In the genomic region with DNA sequence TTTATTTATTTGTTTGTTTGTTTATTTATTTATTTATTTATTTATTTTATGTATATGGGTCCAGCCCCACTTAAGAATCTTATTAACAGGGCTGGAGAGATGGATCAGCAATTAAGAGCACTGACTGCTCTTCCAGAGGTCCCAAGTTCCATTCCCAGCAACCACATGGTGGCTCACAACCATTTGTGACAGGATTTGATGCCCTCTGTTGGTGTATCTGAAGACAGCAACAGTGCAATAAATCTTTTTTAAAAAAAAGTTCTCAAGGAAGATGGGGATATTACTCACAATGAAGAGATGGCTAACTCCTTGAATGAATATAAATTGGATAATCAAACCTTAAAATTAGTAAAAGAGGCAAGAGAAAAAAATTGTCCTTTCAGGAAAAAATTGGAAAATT, we compare ENCODE assay signal across 19 mouse cellular contexts. TPM values are rescaled to one million over a fixed set of nuclear protein-coding genes. Genes with fewer than 3 reads are reported as not detected.
"Had no signal": no experiment of that assay in that cellular context is flagged by ENCODE, and none has a peak within 500 bp of the region (broad histone marks: within the 10 kb centered on the region; RNA-seq: fewer than 3 reads in every experiment).

No protein-coding gene starts in this region.

- H3K4me3 ChIP-seq: megakaryocyte, embryonic 14.5 days; midbrain, embryonic 13.5 days; midbrain, embryonic 15.5 days; neural tube, embryonic 12.5 days; stomach, embryonic 15.5 days had no signal

- H3K4me1 ChIP-seq: midbrain, embryonic 13.5 days; midbrain, embryonic 15.5 days; neural tube, embryonic 12.5 days; stomach, embryonic 15.5 days had no signal

- DNase-seq: liver, postnatal 0 days; lung, adult 2 months; lung, postnatal 14 days; lung, postnatal 36 days; right cerebral cortex, postnatal 14 days; thymus, adult 2 months; thymus, postnatal 25 days; thymus, postnatal 4 days had no signal

- H3K36me3 ChIP-seq: midbrain, embryonic 13.5 days; midbrain, embryonic 15.5 days; neural tube, embryonic 12.5 days; stomach, embryonic 15.5 days had no signal

- H3K27me3 ChIP-seq: megakaryocyte, embryonic 14.5 days; midbrain, embryonic 13.5 days; midbrain, embryonic 15.5 days; neural tube, embryonic 12.5 days; stomach, embryonic 15.5 days had no signal

- H3K4me2 ChIP-seq: midbrain, embryonic 11.5 days; midbrain, embryonic 13.5 days; midbrain, embryonic 15.5 days; neural tube, embryonic 12.5 days; stomach, embryonic 15.5 days had no signal

- H3K9ac ChIP-seq: liver, postnatal 0 days; midbrain, embryonic 13.5 days; midbrain, embryonic 15.5 days; neural tube, embryonic 12.5 days; stomach, embryonic 15.5 days had no signal

- H3K27ac ChIP-seq: macrophage; midbrain, embryonic 13.5 days; midbrain, embryonic 15.5 days; neural tube, embryonic 12.5 days; stomach, embryonic 15.5 days; stomach, postnatal 0 days had no signal

- ATAC-seq: liver, postnatal 0 days; midbrain, embryonic 13.5 days; midbrain, embryonic 15.5 days had no signal

- H3K9me3 ChIP-seq: megakaryocyte, embryonic 14.5 days; midbrain, embryonic 13.5 days; midbrain, embryonic 15.5 days; neural tube, embryonic 12.5 days; stomach, embryonic 15.5 days had no signal

RNA-seq across cellular contexts. Expression of a gene that starts 9.0 kb away (rescaled TPM):
- total RNA-seq: midbrain, postnatal 0 days; monocyte, adult 5-6 weeks; neutrophil, adult 5-6 weeks had no signal
- polyA plus RNA-seq: liver, postnatal 0 days; macrophage had no signal
